Mouse (Mus musculus): Measurements from ENCODE around the gene Nyap1. TPM values are rescaled to one million over a fixed set of nuclear protein-coding genes. Genes with fewer than 3 reads are reported as not detected.

The Nyap1 gene
- polyA plus RNA-seq, 1 experiment from 2014 or later: 14.2 TPM

GRCm38 (mm10) chr5:137691881-137692280 is 49.5 kb downstream of the Nyap1 start:
- H3K36me3 ChIP-seq (replicated peaks; ENCODE audit: control insufficient read depth, insufficient read depth): no peaks in the 10 kb centered on the region
- no peaks in the 10 kb centered on the region for H3K4me1 ChIP-seq (replicated peaks; ENCODE audit: control insufficient read depth, insufficient read depth, low read length)
- no peak for ATAC-seq (ENCODE audit: low FRiP score)
- no peaks in the 10 kb centered on the region for H3K27me3 ChIP-seq (ENCODE audit: control insufficient read depth, insufficient read depth, low read length)
- H3K27ac ChIP-seq: no peak overlapping the region
- DNase-seq (ENCODE audit: low spot score): no peak
- no peak overlapping the region for H3K4me2 ChIP-seq (replicated peaks)
- 77% methylated on average over 1 of the region's 1 CpGs for WGBS
- H3K9me3 ChIP-seq (ENCODE audit: control insufficient read depth, low read length): no peaks in the 10 kb centered on the region
- no peak overlapping the region for H3K4me3 ChIP-seq (replicated peaks; ENCODE audit: low read length)
- no peak overlapping the region for H3K9ac ChIP-seq

- no peak overlapping the region for H3K27ac ChIP-seq
- 68% methylated on average over 9 of the region's 9 CpGs for WGBS
- DNase-seq (ENCODE audit: low spot score): no peak
- H3K9ac ChIP-seq: no peak overlapping the region
- H3K27me3 ChIP-seq (ENCODE audit: control insufficient read depth, insufficient read depth, low read length): no peaks in the 10 kb centered on the region
- H3K4me2 ChIP-seq (replicated peaks): no peak overlapping the region
- H3K4me1 ChIP-seq (replicated peaks; ENCODE audit: control insufficient read depth, insufficient read depth, low read length): no peaks in the 10 kb centered on the region
- no peak overlapping the region for H3K4me3 ChIP-seq (replicated peaks; ENCODE audit: low read length)
- H3K9me3 ChIP-seq (ENCODE audit: control insufficient read depth, low read length): no peaks in the 10 kb centered on the region
- ATAC-seq (ENCODE audit: low FRiP score): no peak
- H3K36me3 ChIP-seq (replicated peaks; ENCODE audit: control insufficient read depth, insufficient read depth): no peaks in the 10 kb centered on the region
These were observed 50.9 kb downstream of the Nyap1 start for GRCm38 (mm10) chr5:137690531-137690930.

GRCm38 (mm10) chr5:137689974-137690373 is 51.4 kb downstream of the Nyap1 start:
- Histone ChIP-seq H3K36me3 (replicated peaks; ENCODE audit: control insufficient read depth, insufficient read depth) (no peaks in the 10 kb centered on the region), H3K4me1 (replicated peaks; ENCODE audit: control insufficient read depth, insufficient read depth, low read length) (no peaks in the 10 kb centered on the region), H3K4me2 (replicated peaks) (no peak overlapping the region), H3K9ac (no peak overlapping the region), H3K27me3 (ENCODE audit: control insufficient read depth, insufficient read depth, low read length) (no peaks in the 10 kb centered on the region), H3K27ac (no peak overlapping the region), H3K4me3 (replicated peaks; ENCODE audit: low read length) (no peak overlapping the region), H3K9me3 (ENCODE audit: control insufficient read depth, low read length) (no peaks in the 10 kb centered on the region)
- no peak for DNase-seq (ENCODE audit: low spot score)
- 90% methylated on average over 3 of the region's 3 CpGs for WGBS
- ATAC-seq (ENCODE audit: low FRiP score): no peak

- H3K36me3 ChIP-seq (replicated peaks; ENCODE audit: control insufficient read depth, insufficient read depth): no peaks in the 10 kb centered on the region
- H3K27ac ChIP-seq: no peak overlapping the region
- no peak overlapping the region for H3K4me3 ChIP-seq (replicated peaks; ENCODE audit: low read length)
- H3K27me3 ChIP-seq (ENCODE audit: control insufficient read depth, insufficient read depth, low read length): no peaks in the 10 kb centered on the region
- WGBS: 87% methylated on average over 6 of the region's 6 CpGs
- ATAC-seq (ENCODE audit: low FRiP score): no peak
- no peaks in the 10 kb centered on the region for H3K9me3 ChIP-seq (ENCODE audit: control insufficient read depth, low read length)
- no peak overlapping the region for H3K4me2 ChIP-seq (replicated peaks)
- H3K4me1 ChIP-seq (replicated peaks; ENCODE audit: control insufficient read depth, insufficient read depth, low read length): peaks cover 17% of the 10 kb centered on the region
- no peak overlapping the region for H3K9ac ChIP-seq
- no peak for DNase-seq (ENCODE audit: low spot score)
These were observed 55.1 kb downstream of the Nyap1 start for GRCm38 (mm10) chr5:137686127-137686790.

- no peak overlapping the region for H3K9ac ChIP-seq
- H3K4me2 ChIP-seq (replicated peaks): no peak overlapping the region
- no peak for ATAC-seq (ENCODE audit: low FRiP score)
- no peaks in the 10 kb centered on the region for H3K36me3 ChIP-seq (replicated peaks; ENCODE audit: control insufficient read depth, insufficient read depth)
- no peaks in the 10 kb centered on the region for H3K27me3 ChIP-seq (ENCODE audit: control insufficient read depth, insufficient read depth, low read length)
- H3K9me3 ChIP-seq (ENCODE audit: control insufficient read depth, low read length): no peaks in the 10 kb centered on the region
- no peak for DNase-seq (ENCODE audit: low spot score)
- H3K27ac ChIP-seq: no peak overlapping the region
- H3K4me3 ChIP-seq (replicated peaks; ENCODE audit: low read length): no peak overlapping the region
- 99% methylated on average over 3 of the region's 3 CpGs for WGBS
- peaks cover 17% of the 10 kb centered on the region for H3K4me1 ChIP-seq (replicated peaks; ENCODE audit: control insufficient read depth, insufficient read depth, low read length)
These were observed 55.8 kb downstream of the Nyap1 start for GRCm38 (mm10) chr5:137685653-137686052.

GRCm38 (mm10) chr5:137684294-137685123 is 56.9 kb downstream of the Nyap1 start, which contains the start of gene Agfg2:
Gene Agfg2 (minus strand): TSS chr5:137684726.
- Histone ChIP-seq H3K27me3 (ENCODE audit: control insufficient read depth, insufficient read depth, low read length) (no peaks in the 10 kb centered on the region), H3K4me1 (replicated peaks; ENCODE audit: control insufficient read depth, insufficient read depth, low read length) (peaks cover 17% of the 10 kb centered on the region), H3K36me3 (replicated peaks; ENCODE audit: control insufficient read depth, insufficient read depth) (no peaks in the 10 kb centered on the region), H3K27ac (peak within 1 kb of the TSS; percentile 81; the same call in 1 of the 2 replicates), H3K4me2 (replicated peaks) (peak within 1 kb of the TSS; percentile 81), H3K4me3 (replicated peaks; ENCODE audit: low read length) (peak within 1 kb of the TSS; percentile 70), H3K9me3 (ENCODE audit: control insufficient read depth, low read length) (no peaks in the 10 kb centered on the region), H3K9ac (peak within 1 kb of the TSS; percentile 75)
- ATAC-seq (ENCODE audit: low FRiP score) (peak; percentile 99), DNase-seq (ENCODE audit: low spot score) (peak; percentile 97)
- WGBS: under 1% methylated on average over 62 of the region's 62 CpGs

GRCm38 (mm10) chr5:137683388-137684293 is 57.8 kb downstream of the Nyap1 start:
- H3K4me1 ChIP-seq (replicated peaks; ENCODE audit: control insufficient read depth, insufficient read depth, low read length): peaks cover 17% of the 10 kb centered on the region
- H3K27ac ChIP-seq: 0 out of 2 replicates have a peak overlapping the region, but pooled peaks have one; percentile 81
- peak overlapping the region; percentile 75 for H3K9ac ChIP-seq
- H3K9me3 ChIP-seq (ENCODE audit: control insufficient read depth, low read length): no peaks in the 10 kb centered on the region
- ATAC-seq (ENCODE audit: low FRiP score) (no peak), DNase-seq (ENCODE audit: low spot score) (no peak)
- H3K36me3 ChIP-seq (replicated peaks; ENCODE audit: control insufficient read depth, insufficient read depth): no peaks in the 10 kb centered on the region
- peak overlapping the region; percentile 70 for H3K4me3 ChIP-seq (replicated peaks; ENCODE audit: low read length)
- no peaks in the 10 kb centered on the region for H3K27me3 ChIP-seq (ENCODE audit: control insufficient read depth, insufficient read depth, low read length)
- peak overlapping the region; percentile 81 for H3K4me2 ChIP-seq (replicated peaks)
- WGBS: 14% methylated on average over 28 of the region's 28 CpGs

- ATAC-seq (ENCODE audit: low FRiP score) (no peak), DNase-seq (ENCODE audit: low spot score) (no peak)
- H3K27me3 ChIP-seq (ENCODE audit: control insufficient read depth, insufficient read depth, low read length): no peaks in the 10 kb centered on the region
- peaks cover 17% of the 10 kb centered on the region for H3K4me1 ChIP-seq (replicated peaks; ENCODE audit: control insufficient read depth, insufficient read depth, low read length)
- H3K36me3 ChIP-seq (replicated peaks; ENCODE audit: control insufficient read depth, insufficient read depth): no peaks in the 10 kb centered on the region
- no peak overlapping the region for H3K27ac ChIP-seq
- 65% methylated on average over 6 of the region's 6 CpGs for WGBS
- H3K9ac ChIP-seq: peak overlapping the region; percentile 7; the same call in 1 of the 2 replicates
- H3K9me3 ChIP-seq (ENCODE audit: control insufficient read depth, low read length): no peaks in the 10 kb centered on the region
- peak overlapping the region; percentile 81 for H3K4me2 ChIP-seq (replicated peaks)
- H3K4me3 ChIP-seq (replicated peaks; ENCODE audit: low read length): no peak overlapping the region
These were observed 58.9 kb downstream of the Nyap1 start for GRCm38 (mm10) chr5:137682526-137682925.

Measured in hindbrain, embryonic 14.5 days (tissue).